Mouse (Mus musculus): Measurements from ENCODE around the gene Tacc3. TPM values are rescaled to one million over a fixed set of nuclear protein-coding genes. Genes with fewer than 3 reads are reported as not detected.

Tacc3 gene
- polyA plus RNA-seq, 1 experiment: 58.6 TPM

- Histone ChIP-seq H3K27ac (ENCODE audit: insufficient read depth, low read depth, low read length) (no peak overlapping the region), H3K4me3 (ENCODE audit: insufficient read depth, low read length) (no peak overlapping the region), H3K4me1 (ENCODE audit: control insufficient read depth, insufficient read depth, low read length) (no peaks in the 10 kb centered on the region)
- no peak for TF ChIP-seq CTCF (IDR thresholded peaks at IDR 0.05; ENCODE audit: low read depth, low read length)
- TF ChIP-seq POLR2A (IDR thresholded peaks at IDR 0.05; ENCODE audit: borderline replicate concordance, low read depth, low read length): no peak
Measured at GRCm38 (mm10) chr5:33726891-33727290, 69.0 kb downstream of the Tacc3 start.

Other genes starting within 250 kb of the Tacc3 start
- not detected in 2 replicates for gene Nkx1-1, start 224.2 kb upstream of the Tacc3 start, polyA plus RNA-seq (2012; ENCODE audit: insufficient read depth, insufficient read length, missing spikeins)
- gene Fam53a, start 28.5 kb upstream of the Tacc3 start, polyA plus RNA-seq (2012; ENCODE audit: insufficient read depth, insufficient read length, missing spikeins): 16.0 and 17.8 TPM in 2 replicates
- gene Gm9903, start 28.2 kb upstream of the Tacc3 start, polyA plus RNA-seq (2012; ENCODE audit: insufficient read depth, insufficient read length, missing spikeins): 0.61 TPM in 1 of 2 replicates, not detected in the other
- gene Slbp, start 5.6 kb upstream of the Tacc3 start, polyA plus RNA-seq (2012; ENCODE audit: insufficient read depth, insufficient read length, missing spikeins): 77.1 and 84.1 TPM in 2 replicates
- 11.4 and 14.4 TPM in 2 replicates for gene Tmem129, start 288 bp downstream of the Tacc3 start, polyA plus RNA-seq (2012; ENCODE audit: insufficient read depth, insufficient read length, missing spikeins)
- not detected in 2 replicates for gene Fgfr3, start 63.5 kb downstream of the Tacc3 start, polyA plus RNA-seq (2012; ENCODE audit: insufficient read depth, insufficient read length, missing spikeins)
- gene Letm1, start 124.7 kb downstream of the Tacc3 start, polyA plus RNA-seq (2012; ENCODE audit: insufficient read depth, insufficient read length, missing spikeins): 23.4 and 26.9 TPM in 2 replicates
- gene Nsd2, start 162.6 kb downstream of the Tacc3 start, polyA plus RNA-seq (2012; ENCODE audit: insufficient read depth, insufficient read length, missing spikeins): 34.5 and 41.1 TPM in 2 replicates

All from bone marrow macrophage, adult 2 months (primary cell).